Mouse (Mus musculus) cerebellum, adult 2 months (tissue): ENCODE results near the gene Upk2. TPM values are rescaled to one million over a fixed set of nuclear protein-coding genes. Genes with fewer than 3 reads are reported as not detected.
A peak's percentile ranks its signal among the peaks of the same experiment; 100 is the strongest.

Source experiments
- DNase-seq, 2 experiments: peaks; one replicate each; pipeline ENCODE4 v3.0.0; 2021
- H3K27ac ChIP-seq: fragments of 200-500 bp; 2 replicates; pipeline ENCODE4 v1.5.1; 2012; ENCODE audit warnings: low read length, control low read depth, inconsistent platforms; ENCODE audit not compliant: insufficient read depth
- H3K27me3 ChIP-seq: fragments of 200-500 bp; 2 replicates; pipeline ENCODE4 v1.6.1; 2012; ENCODE audit warnings: inconsistent platforms, mild to moderate bottlenecking, low read length, moderate library complexity; ENCODE audit not compliant: control insufficient read depth, insufficient read depth
- H3K4me1 ChIP-seq: fragments of 200-500 bp; 2 replicates; pipeline ENCODE4 v1.6.1; 2011; ENCODE audit warnings: low read length; ENCODE audit not compliant: control insufficient read depth, insufficient read depth
- H3K4me3 ChIP-seq: fragments of 200-500 bp; replicated peaks from 2 replicates; pipeline ENCODE3; 2011; ENCODE audit warnings: mild to moderate bottlenecking, low read depth, low read length, control low read depth; ENCODE audit not compliant: insufficient read depth
- CTCF ChIP-seq: fragments of 200-500 bp; IDR thresholded peaks from 2 replicates; pipeline ENCODE4 v1.5.1; 2011; ENCODE audit warnings: low read depth, mild to moderate bottlenecking, control low read depth, low read length, moderate library complexity, borderline replicate concordance; ENCODE audit not compliant: insufficient read depth
- POLR2A ChIP-seq: fragments of 200-500 bp; IDR thresholded peaks from 2 replicates; pipeline ENCODE4 v1.6.1; 2011; ENCODE audit warnings: low read length, control low read depth, borderline replicate concordance; ENCODE audit not compliant: insufficient read depth
- WGBS: fragments of 180-500 bp; shearing (Covaris S2); methylation state at CpG from one replicate; pipeline ENCODE4 v1.1.7; 2018; 5-methylcytosine and 5-hydroxymethylcytosine counted together
- polyA plus RNA-seq: library from polyadenylated mRNA; depleted of rRNA; stranded (reverse); fragments of >200 nt; gene quantifications from 2 replicates; pipeline ENCODE4 v1.2.3, GENCODE M21; 2012; rRNA removed

Upk2 gene
- polyA plus RNA-seq, 1 experiment: 0.13 TPM

DNA sequence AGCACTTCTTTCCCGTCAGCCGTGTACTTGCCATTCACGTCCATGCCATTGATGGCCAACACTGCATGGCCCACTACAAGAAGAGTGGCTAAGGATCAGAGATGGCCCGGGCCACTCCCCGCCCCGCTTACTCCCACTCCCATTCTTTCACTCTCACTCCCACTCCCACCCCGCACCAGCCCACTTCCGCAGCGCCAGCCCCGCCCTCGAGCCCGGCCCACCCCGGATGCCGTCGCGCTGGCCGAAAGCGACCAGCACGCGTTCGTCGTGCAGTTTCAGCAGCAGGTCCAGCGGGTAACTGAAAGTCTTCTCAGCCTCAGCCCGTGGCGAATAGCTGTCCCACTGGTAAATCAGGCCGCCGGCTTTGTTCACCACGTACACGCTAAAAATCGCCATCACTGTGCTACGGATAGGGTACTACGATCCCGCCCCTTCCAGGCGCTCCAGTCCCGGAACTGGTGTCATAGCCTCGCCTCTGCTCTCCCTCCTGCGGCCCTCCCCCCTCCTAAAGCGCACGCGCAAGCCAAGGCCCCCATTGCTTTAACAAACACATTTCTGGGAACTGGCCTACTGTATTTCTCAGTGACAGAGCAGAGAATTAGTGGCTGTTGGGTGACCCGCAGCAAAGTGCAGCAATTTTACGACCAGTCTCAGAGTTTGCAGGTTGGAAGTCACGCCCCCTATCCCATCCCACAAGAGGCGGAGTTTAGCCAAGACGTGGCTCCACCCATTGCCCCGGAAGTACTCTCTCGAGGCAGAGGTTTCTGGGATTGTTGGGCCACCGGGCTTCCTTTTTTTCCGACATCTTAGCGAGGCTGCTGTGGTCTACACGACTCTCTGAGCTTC lies 47.6 kb downstream of the Upk2 start, which contains the start of the genes Rps25 and Trappc4:
Gene Rps25 (plus strand): TSS at position 234 of the 846 bp plus-strand sequence.
Gene Trappc4 (minus strand): TSS at position 695 of the 846 bp plus-strand sequence.
- H3K27ac ChIP-seq: peak within 1 kb of the TSS; percentile 74
- H3K27me3 ChIP-seq: no peaks in the 10 kb centered on the region
- TF ChIP-seq POLR2A (peak; percentile 43; the same call in 1 of the 2 replicates), CTCF (no peak)
- no peaks in the 10 kb centered on the region for H3K4me1 ChIP-seq
- 1% methylated on average over 51 of the region's 51 CpGs for WGBS
- DNase-seq: peak; percentile 92 to 95
- H3K4me3 ChIP-seq: peak within 1 kb of the TSS; percentile 96

DNA sequence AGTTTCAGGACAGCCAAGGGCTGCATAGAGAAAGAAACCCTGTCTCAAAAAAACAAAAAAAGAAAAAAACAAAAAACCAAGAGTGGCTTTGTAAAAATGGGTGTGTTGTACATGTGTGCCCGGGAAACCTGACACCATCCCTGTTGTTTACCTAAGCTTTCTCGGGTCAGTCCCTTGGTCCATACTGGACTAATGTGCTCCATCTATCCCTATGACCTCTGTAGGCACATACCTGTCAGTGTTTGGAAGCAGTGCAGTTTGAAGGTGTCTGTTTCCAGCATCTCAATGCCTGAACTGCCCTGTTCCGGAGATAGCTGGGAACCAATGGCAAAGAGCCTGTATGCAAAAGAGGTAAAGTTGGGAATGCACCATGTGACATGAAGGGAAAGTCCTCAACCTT lies 49.8 kb downstream of the Upk2 start:
- WGBS: 92% methylated on average over 3 of the region's 3 CpGs
- no peaks in the 10 kb centered on the region for H3K4me1 ChIP-seq

More for the DNA sequence above, 49.8 kb downstream of the Upk2 start:
- TF ChIP-seq POLR2A: no peak
- TF ChIP-seq CTCF: no peak
- no peak for DNase-seq
- no peak overlapping the region for H3K27ac ChIP-seq
- no peak overlapping the region for H3K4me3 ChIP-seq
- no peaks in the 10 kb centered on the region for H3K27me3 ChIP-seq

Other genes with a start within 250 kb of the Upk2 start
- gene Cbl, start 220.9 kb downstream of the Upk2 start, polyA plus RNA-seq: 14.5 and 15.3 TPM in 2 replicates
- 3.7 and 7.0 TPM in 2 replicates for gene Ccdc153, start 214.3 kb downstream of the Upk2 start, polyA plus RNA-seq
- 0.08 and 0.19 TPM in 2 replicates for gene Pdzd3, start 203.5 kb downstream of the Upk2 start, polyA plus RNA-seq
- 7.9 and 9.9 TPM in 2 replicates for gene Nlrx1, start 186.4 kb downstream of the Upk2 start, polyA plus RNA-seq
- 105 and 120 TPM in 2 replicates for gene Abcg4, start 166.4 kb downstream of the Upk2 start, polyA plus RNA-seq
- gene Hinfp, start 149.3 kb downstream of the Upk2 start, polyA plus RNA-seq: 35.8 and 36.0 TPM in 2 replicates
- 112 and 113 TPM in 2 replicates for gene C2cd2l, start 134.7 kb downstream of the Upk2 start, polyA plus RNA-seq
- gene Dpagt1, start 129.0 kb downstream of the Upk2 start, polyA plus RNA-seq: 23.5 and 23.6 TPM in 2 replicates
- gene H2afx, start 120.3 kb downstream of the Upk2 start, polyA plus RNA-seq: 63.1 and 63.5 TPM in 2 replicates
- 32.2 and 35.4 TPM in 2 replicates for gene Hmbs, start 110.7 kb downstream of the Upk2 start, polyA plus RNA-seq
- gene Vps11, start 93.3 kb downstream of the Upk2 start, polyA plus RNA-seq: 58.4 and 60.9 TPM in 2 replicates
- gene Hyou1, start 75.5 kb downstream of the Upk2 start, polyA plus RNA-seq: 53.2 and 55.0 TPM in 2 replicates
- gene Slc37a4, start 58.1 kb downstream of the Upk2 start, polyA plus RNA-seq: 49.8 and 52.2 TPM in 2 replicates
- 434 and 456 TPM in 2 replicates for gene Rps25, start 47.8 kb downstream of the Upk2 start, polyA plus RNA-seq
- 97.9 and 103 TPM in 2 replicates for gene Trappc4, start 47.4 kb downstream of the Upk2 start, polyA plus RNA-seq
- gene Ccdc84, start 36.4 kb downstream of the Upk2 start, polyA plus RNA-seq: 50.1 and 53.2 TPM in 2 replicates
- gene Foxr1, start 13.8 kb downstream of the Upk2 start, polyA plus RNA-seq: not detected in 2 replicates
- gene Bcl9l, start 27.8 kb upstream of the Upk2 start, polyA plus RNA-seq: 22.0 and 22.3 TPM in 2 replicates
- 0.08 and 0.20 TPM in 2 replicates for gene Cxcr5, start 106.9 kb upstream of the Upk2 start, polyA plus RNA-seq
- gene Ddx6, start 149.9 kb upstream of the Upk2 start, polyA plus RNA-seq: 41.8 TPM in 2 replicates
- not detected in 2 replicates for gene Treh, start 218.3 kb upstream of the Upk2 start, polyA plus RNA-seq